Comparison of ENCODE assay signal across 8 mouse cellular contexts in the genomic region with DNA sequence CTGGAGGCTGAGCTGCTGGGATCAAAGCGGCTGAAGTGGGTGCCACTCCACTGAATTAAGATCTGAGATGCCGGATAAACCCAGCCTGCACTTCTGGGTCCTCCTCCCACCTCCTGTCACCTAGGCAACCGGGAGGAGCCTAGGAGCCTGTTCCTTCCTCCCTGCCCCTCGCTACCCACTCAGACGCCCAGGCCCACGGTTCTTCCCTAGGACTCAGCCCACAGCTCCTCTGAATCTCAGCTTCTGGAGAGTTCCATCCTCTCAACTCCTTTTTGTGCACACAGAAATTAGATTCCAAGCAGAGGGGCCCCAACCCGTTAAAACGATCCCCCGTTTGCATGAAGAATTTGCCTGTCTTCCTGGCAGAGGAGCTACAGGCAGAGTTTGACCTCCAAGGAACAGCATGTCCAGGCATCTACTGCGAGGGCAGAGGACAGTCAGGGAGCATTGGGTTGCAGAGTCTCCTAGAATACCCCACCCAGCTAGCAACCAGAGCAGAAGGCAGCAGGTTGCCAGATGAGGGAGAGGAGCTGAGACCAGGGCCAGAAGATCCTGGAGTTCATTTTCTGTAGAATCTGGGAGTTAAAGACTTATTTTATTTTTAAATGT.
A peak's percentile ranks its signal among the peaks of the same experiment; 100 is the strongest.
DNase-seq lines count a peak whose midpoint lies in the region; ATAC-seq and TF ChIP-seq lines count a peak whose summit lies in the region.

No protein-coding gene starts in this region.

- no peaks in the 10 kb centered on the region for H3K27me3 ChIP-seq in forebrain, embryonic 15.5 days
- H3K27me3 ChIP-seq in heart, embryonic 16.5 days (ENCODE audit: control insufficient read depth, insufficient read depth, low read length): no peaks in the 10 kb centered on the region
- H3K27me3 ChIP-seq in limb, embryonic 15.5 days: no peaks in the 10 kb centered on the region
- no peaks in the 10 kb centered on the region for H3K27me3 ChIP-seq in neural tube, embryonic 12.5 days (replicated peaks)
- H3K27me3 ChIP-seq in thymus, adult 2 months (ENCODE audit: control insufficient read depth, insufficient read depth, low read length): no peaks in the 10 kb centered on the region

- 0 out of 2 replicates have a peak, but pooled peaks cover 10% of the 10 kb centered on the region for H3K9me3 ChIP-seq in forebrain, embryonic 15.5 days
- peaks cover 10% of the 10 kb centered on the region for H3K9me3 ChIP-seq in heart, embryonic 16.5 days (replicated peaks; ENCODE audit: control insufficient read depth, low read length)
- H3K9me3 ChIP-seq in limb, embryonic 15.5 days: 0 out of 2 replicates have a peak, but pooled peaks cover 6% of the 10 kb centered on the region
- peaks cover 11% of the 10 kb centered on the region; the same call in 1 of the 2 replicates for H3K9me3 ChIP-seq in neural tube, embryonic 12.5 days

- H3K9ac ChIP-seq in forebrain, embryonic 15.5 days (replicated peaks): peak overlapping the region; percentile 20
- H3K9ac ChIP-seq in heart, embryonic 16.5 days (ENCODE audit: low read length): 0 out of 2 replicates have a peak overlapping the region, but pooled peaks have one; percentile 17
- no peak overlapping the region for H3K9ac ChIP-seq in limb, embryonic 15.5 days
- no peak overlapping the region for H3K9ac ChIP-seq in neural tube, embryonic 12.5 days

- peak; percentile 87 for ATAC-seq in forebrain, embryonic 15.5 days (replicated peaks)
- ATAC-seq in heart, embryonic 16.5 days (replicated peaks; ENCODE audit: extremely low read depth, insufficient read depth, low FRiP score): peak; percentile 82; the same call in 1 of the 2 replicates
- ATAC-seq in limb, embryonic 15.5 days (ENCODE audit: insufficient number of reproducible peaks, low FRiP score, low TSS enrichment, low read depth): peak; percentile 76; the same call in 1 of the 2 replicates
- peak; percentile 63; the same call in 1 of the 2 replicates for ATAC-seq in neural tube, embryonic 12.5 days (ENCODE audit: low FRiP score, low read depth)

- DNase-seq in urinary bladder, postnatal 14 days (ENCODE audit: low spot score): peak; percentile 61
- no peak for DNase-seq in urinary bladder, adult 2 months (ENCODE audit: low spot score)
- DNase-seq in kidney, postnatal 10 days: peak; percentile 74
- DNase-seq in thymus, adult 2 months: peak; percentile 20

- TF ChIP-seq POLR2A in thymus, adult 2 months (IDR thresholded peaks at IDR 0.05; ENCODE audit: control insufficient read depth, extremely low read depth, insufficient read depth, low read length, poor library complexity): no peak

- peak overlapping the region; percentile 9; the same call in 1 of the 2 replicates for H3K27ac ChIP-seq in forebrain, embryonic 15.5 days (replicated peaks)
- H3K27ac ChIP-seq in heart, embryonic 16.5 days (ENCODE audit: low read length): no peak overlapping the region
- peak overlapping the region; percentile 71 for H3K27ac ChIP-seq in limb, embryonic 15.5 days
- no peak overlapping the region for H3K27ac ChIP-seq in neural tube, embryonic 12.5 days
- H3K27ac ChIP-seq in thymus, adult 2 months (ENCODE audit: control insufficient read depth, insufficient read depth, low read length): no peak overlapping the region

- H3K4me3 ChIP-seq in forebrain, embryonic 15.5 days: peak overlapping the region; percentile 15
- peak overlapping the region; percentile 31 for H3K4me3 ChIP-seq in heart, embryonic 16.5 days (ENCODE audit: low read length)
- H3K4me3 ChIP-seq in limb, embryonic 15.5 days: peak overlapping the region; percentile 14
- H3K4me3 ChIP-seq in neural tube, embryonic 12.5 days: no peak overlapping the region
- 0 out of 2 replicates have a peak overlapping the region, but pooled peaks have one; percentile 5 for H3K4me3 ChIP-seq in thymus, adult 2 months (ENCODE audit: control insufficient read depth, insufficient read depth, low read length)

- H3K36me3 ChIP-seq in forebrain, embryonic 15.5 days: no peaks in the 10 kb centered on the region
- H3K36me3 ChIP-seq in heart, embryonic 16.5 days (ENCODE audit: control insufficient read depth, insufficient read depth): no peaks in the 10 kb centered on the region
- H3K36me3 ChIP-seq in limb, embryonic 15.5 days: no peaks in the 10 kb centered on the region
- H3K36me3 ChIP-seq in neural tube, embryonic 12.5 days: no peaks in the 10 kb centered on the region
- no peaks in the 10 kb centered on the region for H3K36me3 ChIP-seq in thymus, adult 2 months (ENCODE audit: control insufficient read depth, insufficient read depth, low read length)

- no peak for TF ChIP-seq CTCF in thymus, adult 2 months (IDR thresholded peaks at IDR 0.05; ENCODE audit: borderline replicate concordance, control insufficient read depth, extremely low read depth, insufficient read depth, low read length, poor library complexity)

- 3% methylated on average over 10 of the region's 10 CpGs for WGBS in forebrain, embryonic 15.5 days
- WGBS in heart, embryonic 16.5 days: 4% methylated on average over 10 of the region's 10 CpGs
- 2% methylated on average over 10 of the region's 10 CpGs for WGBS in limb, embryonic 15.5 days
- WGBS in neural tube, embryonic 12.5 days: 3% methylated on average over 10 of the region's 10 CpGs
- 13% methylated on average over 10 of the region's 10 CpGs for WGBS in thymus, adult 2 months

- peaks cover 13% of the 10 kb centered on the region for H3K4me1 ChIP-seq in forebrain, embryonic 15.5 days
- H3K4me1 ChIP-seq in heart, embryonic 16.5 days (ENCODE audit: control insufficient read depth, insufficient read depth, low read length): peaks cover 10% of the 10 kb centered on the region
- peaks cover 13% of the 10 kb centered on the region for H3K4me1 ChIP-seq in limb, embryonic 15.5 days
- peaks cover 14% of the 10 kb centered on the region for H3K4me1 ChIP-seq in neural tube, embryonic 12.5 days
- H3K4me1 ChIP-seq in thymus, adult 2 months (replicated peaks; ENCODE audit: control insufficient read depth, insufficient read depth, low read length): peaks cover 7% of the 10 kb centered on the region

- peak overlapping the region; percentile 42 for H3K4me2 ChIP-seq in forebrain, embryonic 15.5 days (replicated peaks)
- peak overlapping the region; percentile 60 for H3K4me2 ChIP-seq in heart, embryonic 16.5 days (ENCODE audit: low read depth, low read length)
- H3K4me2 ChIP-seq in limb, embryonic 15.5 days: peak overlapping the region; percentile 42
- peak overlapping the region; percentile 51 for H3K4me2 ChIP-seq in neural tube, embryonic 12.5 days (replicated peaks)

Comparison
In these comparisons a context has a peak if more than half of its experiments do, and no peak if none do; other contexts are left out.
1. H3K27ac ChIP-seq: peak in forebrain, embryonic 15.5 days (single experiment) and limb, embryonic 15.5 days (single experiment); none in heart, embryonic 16.5 days (single experiment), neural tube, embryonic 12.5 days (single experiment) and thymus, adult 2 months (single experiment).
2. H3K9ac ChIP-seq: peak in forebrain, embryonic 15.5 days (single experiment) and heart, embryonic 16.5 days (single experiment); none in limb, embryonic 15.5 days (single experiment) and neural tube, embryonic 12.5 days (single experiment).
3. Peak in every context shown above with its lines, with median percentiles within 50 percentile points of each other: ATAC-seq and H3K4me2 ChIP-seq.